Mouse (Mus musculus) stomach, postnatal 0 days (tissue): ENCODE measurements around the gene Rhd.

Experiments used
- CTCF ChIP-seq: IDR thresholded peaks from 2 replicates; pipeline ENCODE4 v1.5.1; 2016; ENCODE audit warnings: antibody characterized with exemption, low read depth, mild to moderate bottlenecking, moderate library complexity
- EP300 ChIP-seq: optimal IDR thresholded peaks from 2 replicates; pipeline ENCODE3; 2016; ENCODE audit warnings: antibody characterized with exemption

GRCm38 (mm10) chr4:134817706-134818105 lies 46.6 kb upstream of the Rhd start:
- TF ChIP-seq CTCF, result no peak
- TF ChIP-seq EP300, result no peak
